Mouse (Mus musculus) cortical plate, adult 2 months (tissue): ENCODE results near the gene Csnk1d.

ENCODE experiments used
- CTCF ChIP-seq: fragments of 200-500 bp; IDR thresholded peaks from 2 replicates; pipeline ENCODE4 v1.5.1; 2011; ENCODE audit warnings: mild to moderate bottlenecking, control low read depth, low read length; ENCODE audit not compliant: insufficient read depth; ENCODE audit errors: extremely low read depth
- POLR2A ChIP-seq: fragments of 200-500 bp; IDR thresholded peaks from 2 replicates; pipeline ENCODE4 v1.6.1; 2011; ENCODE audit warnings: mild to moderate bottlenecking, low read length, control low read depth; ENCODE audit not compliant: insufficient read depth; ENCODE audit errors: extremely low read depth

DNA sequence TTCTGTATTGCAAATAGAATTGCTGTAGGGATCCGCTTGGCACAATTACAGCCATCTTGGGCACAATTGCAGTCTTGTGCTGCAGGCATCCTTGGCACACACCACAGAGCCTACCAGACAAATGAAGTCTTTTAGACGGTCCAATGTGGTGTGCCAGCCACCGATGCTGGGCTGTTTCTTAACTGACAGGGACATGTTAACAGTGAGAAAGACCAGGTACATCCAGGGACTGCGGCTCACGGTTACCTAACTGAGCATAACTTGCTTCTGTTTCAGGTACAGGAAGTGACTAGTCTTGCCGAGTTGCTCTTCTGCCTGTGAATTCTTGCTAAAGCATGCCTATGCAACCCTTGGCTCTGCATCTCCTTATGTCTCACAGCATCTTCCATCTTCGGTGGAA lies 22.5 kb upstream of the Csnk1d start:
- TF ChIP-seq CTCF (no peak), POLR2A (no peak)
